Mouse (Mus musculus) c-Kit-positive CD71-positive TER-119-negative erythroid progenitor cells, embryonic 14.5 days (primary cell): Measurements from ENCODE around the gene Il4.
"Not testable (repeated sequence)": the region's sequence is repeated elsewhere in the genome, so short reads cannot be mapped to it uniquely, and the experiment has no call there.

Experiments used
- DNase-seq: peaks from one replicate; pipeline ENCODE4 v3.0.0-alpha.2; 2013; ENCODE audit warnings: low read depth

Gene Il4

GRCm38 (mm10) chr11:53561986-53562385, 56.5 kb downstream of the Il4 start:
- no peak for DNase-seq

- DNase-seq = not testable (repeated sequence)
Measured at GRCm38 (mm10) chr11:53559980-53560379, 58.5 kb downstream of the Il4 start.

- not testable (repeated sequence) for DNase-seq
Measured at GRCm38 (mm10) chr11:53557992-53558391, 60.5 kb downstream of the Il4 start.

GRCm38 (mm10) chr11:53556529-53556928, 61.9 kb downstream of the Il4 start:
- DNase-seq = not testable (repeated sequence)
